Mouse (Mus musculus) gastrocnemius, adult 2 months (tissue): ENCODE results near the gene Ssmem1. TPM values are rescaled to one million over a fixed set of nuclear protein-coding genes. Genes with fewer than 3 reads are reported as not detected.
A peak's percentile ranks its signal among the peaks of the same experiment; 100 is the strongest.

Experiments
- DNase-seq: peaks from one replicate; pipeline ENCODE4 v3.0.0; 2022
- H3K27ac ChIP-seq: fragments of 200-600 bp; 2 replicates; pipeline ENCODE4 v1.8.1; 2022; ENCODE audit warnings: mild to moderate bottlenecking
- H3K4me3 ChIP-seq: fragments of 200-600 bp; 2 replicates; pipeline ENCODE4 v1.8.1; 2022; ENCODE audit warnings: mild to moderate bottlenecking, moderate library complexity
- CTCF ChIP-seq: fragments of 200-600 bp; IDR thresholded peaks from 2 replicates; pipeline ENCODE4 v1.8.1; 2022; ENCODE audit warnings: antibody characterized with exemption, mild to moderate bottlenecking, moderate library complexity
- intact Hi-C: fragments of 180-260 bp; cut with DNase I; formaldehyde crosslinking; loops from one replicate; pipeline ENCODE4 v1.15.1; 2025
- long read RNA-seq, 2 experiments: library from polyadenylated mRNA; stranded (forward); transcript quantifications; one replicate each; pipeline ENCODE4 v2.0.0; 2021
- total RNA-seq, 2 experiments: library from RNA; stranded (reverse); gene quantifications; 2 replicates each; pipeline ENCODE4 v1.2.3; 2021

Gene Ssmem1
- under 1 TPM; 0.18 to 0.20 TPM for total RNA-seq
- long read RNA-seq, experiment 1: 0 reads
- long read RNA-seq, experiment 2: 0 reads

GRCm38 (mm10) chr6:30509265-30510239 lies at the start of gene Ssmem1, which contains the start of gene Tmem209:
Ssmem1 (plus strand) TSS chr6:30509849.
Tmem209 (minus strand) TSS chr6:30509783.
- no peak for TF ChIP-seq CTCF
- peak within 1 kb of the TSS; percentile 91 for H3K27ac ChIP-seq
- intact Hi-C loops: loop anchor here (5.0 kb wide), 1 partner anchor 388 kb away; the partner anchor contains the start of gene Copg2
- H3K4me3 ChIP-seq: peak within 1 kb of the TSS; percentile 71
- DNase-seq: peak; percentile 100

GRCm38 (mm10) chr6:30460750-30461446 lies 48.8 kb upstream of the Ssmem1 start:
- no peak for TF ChIP-seq CTCF
- intact Hi-C loops: loop anchor here (1.0 kb wide), 1 partner anchor 58 kb away; no protein-coding TSS in a partner anchor

GRCm38 (mm10) chr6:30461755-30462344 lies 47.8 kb upstream of the Ssmem1 start:
- no peak for DNase-seq
- no peak for TF ChIP-seq CTCF
- intact Hi-C loops: no loop called here
- H3K4me3 ChIP-seq: no peak overlapping the region
- H3K27ac ChIP-seq: no peak overlapping the region

More at GRCm38 (mm10) chr6:30460750-30461446, 48.8 kb upstream of the Ssmem1 start:
- Histone ChIP-seq H3K27ac (no peak overlapping the region), H3K4me3 (no peak overlapping the region)
- DNase-seq: no peak

GRCm38 (mm10) chr6:30462822-30463221 lies 46.8 kb upstream of the Ssmem1 start:
- intact Hi-C loops: no loop called here
- no peak for TF ChIP-seq CTCF
- DNase-seq: no peak
- Histone ChIP-seq H3K4me3 (no peak overlapping the region), H3K27ac (no peak overlapping the region)

GRCm38 (mm10) chr6:30465586-30465985 lies 44.1 kb upstream of the Ssmem1 start:
- DNase-seq: no peak
- intact Hi-C loops: no loop called here
- Histone ChIP-seq H3K27ac (no peak overlapping the region), H3K4me3 (no peak overlapping the region)
- TF ChIP-seq CTCF: no peak

- no peak for DNase-seq
- Histone ChIP-seq H3K4me3 (no peak overlapping the region), H3K27ac (peak overlapping the region; percentile 83; the same call in 1 of the 2 replicates)
- intact Hi-C loops: loop anchor here (2.0 kb wide), 1 partner anchor 63 kb away; no protein-coding TSS in a partner anchor
- TF ChIP-seq CTCF: no peak
Observed at GRCm38 (mm10) chr6:30468058-30468457, 41.6 kb upstream of the Ssmem1 start.

- H3K27ac ChIP-seq: peak overlapping the region; percentile 83
- peak; percentile 64 for TF ChIP-seq CTCF
- peak overlapping the region; percentile 68 for H3K4me3 ChIP-seq
- intact Hi-C loops: loop anchor here (2.0 kb wide), 1 partner anchor 64 kb away; no protein-coding TSS in a partner anchor
- DNase-seq: peak; percentile 63
Observed at GRCm38 (mm10) chr6:30468684-30469083, 41.0 kb upstream of the Ssmem1 start.

GRCm38 (mm10) chr6:30469370-30469769 lies 40.3 kb upstream of the Ssmem1 start:
- Histone ChIP-seq H3K4me3 (peak overlapping the region; percentile 68), H3K27ac (peak overlapping the region; percentile 83)
- DNase-seq: peak; percentile 84
- peak; percentile 21; the same call in 1 of the 2 replicates for TF ChIP-seq CTCF
- intact Hi-C loops: loop anchor here (2.0 kb wide), 1 partner anchor 65 kb away; no protein-coding TSS in a partner anchor

GRCm38 (mm10) chr6:30471706-30472105 lies 37.9 kb upstream of the Ssmem1 start:
- TF ChIP-seq CTCF: no peak
- DNase-seq: no peak
- intact Hi-C loops: no loop called here
- Histone ChIP-seq H3K4me3 (no peak overlapping the region), H3K27ac (no peak overlapping the region)

- no peak overlapping the region for H3K27ac ChIP-seq
- no peak overlapping the region for H3K4me3 ChIP-seq
- no peak for TF ChIP-seq CTCF
- intact Hi-C loops: no loop called here
- no peak for DNase-seq
Observed at GRCm38 (mm10) chr6:30476025-30476765, 33.5 kb upstream of the Ssmem1 start.

- no peak for TF ChIP-seq CTCF
- no peak for DNase-seq
- intact Hi-C loops: no loop called here
- Histone ChIP-seq H3K27ac (no peak overlapping the region), H3K4me3 (no peak overlapping the region)
Observed at GRCm38 (mm10) chr6:30477210-30477714, 32.4 kb upstream of the Ssmem1 start.
